Mouse (Mus musculus) midbrain, embryonic 12.5 days (tissue): ENCODE measurements at regions not wholly inside any gene's neighbourhood (a gene's known extent, or its start where the extent isn't known, plus 50 kb on each side); places are given as distances from the start of the nearest gene placed in this dataset.

Source experiments
- ATAC-seq: fragments of 200-750 bp; cut with Nextera tagmentation; 2 replicates; pipeline ENCODE4 v1.8.0; 2017; ENCODE audit warnings: low read depth, moderate TSS enrichment, moderate library complexity; ENCODE audit not compliant: low FRiP score
- H3K27ac ChIP-seq: fragments of 300-500 bp; sonication (generic); replicated peaks from 2 replicates; pipeline ENCODE4 v1.5.1; 2016; ENCODE audit warnings: mild to moderate bottlenecking
- H3K27me3 ChIP-seq: fragments of 300-500 bp; sonication (generic); 2 replicates; pipeline ENCODE4 v1.6.1; 2016; ENCODE audit warnings: mild to moderate bottlenecking
- H3K36me3 ChIP-seq: fragments of 300-500 bp; sonication (generic); 2 replicates; pipeline ENCODE4 v1.6.1; 2016
- H3K4me1 ChIP-seq: fragments of 300-500 bp; sonication (generic); 2 replicates; pipeline ENCODE4 v1.6.1; 2016
- H3K4me2 ChIP-seq: fragments of 300-500 bp; sonication (generic); replicated peaks from 2 replicates; pipeline ENCODE4 v1.6.1; 2016; ENCODE audit warnings: mild to moderate bottlenecking, moderate library complexity
- H3K4me3 ChIP-seq: fragments of 300-500 bp; sonication (generic); 2 replicates; pipeline ENCODE4 v1.5.1; 2016; ENCODE audit warnings: mild to moderate bottlenecking
- H3K9ac ChIP-seq: fragments of 300-500 bp; sonication (generic); replicated peaks from 2 replicates; pipeline ENCODE4 v1.6.1; 2016; ENCODE audit warnings: mild to moderate bottlenecking, moderate library complexity
- H3K9me3 ChIP-seq: fragments of 300-500 bp; sonication (generic); 2 replicates; pipeline ENCODE4 v1.6.1; 2016; ENCODE audit warnings: mild to moderate bottlenecking
- WGBS: fragments of 180-500 bp; shearing (Covaris S2); methylation state at CpG from one replicate; pipeline ENCODE4 v1.1.7; 2016; 5-methylcytosine and 5-hydroxymethylcytosine counted together

GRCm38 (mm10) chr16:87783561-87784304, 85.0 kb downstream of the Bach1 start:
- Histone ChIP-seq H3K36me3 (no peaks in the 10 kb centered on the region), H3K27ac (no peak overlapping the region), H3K9ac (no peak overlapping the region), H3K4me3 (no peak overlapping the region), H3K9me3 (no peaks in the 10 kb centered on the region), H3K4me1 (no peaks in the 10 kb centered on the region), H3K27me3 (no peaks in the 10 kb centered on the region), H3K4me2 (no peak overlapping the region)
- 63% methylated on average over 17 of the region's 17 CpGs for WGBS
- ATAC-seq: no peak

- Histone ChIP-seq H3K4me1 (no peaks in the 10 kb centered on the region), H3K27me3 (no peaks in the 10 kb centered on the region), H3K4me3 (no peak overlapping the region), H3K27ac (no peak overlapping the region), H3K9me3 (no peaks in the 10 kb centered on the region), H3K36me3 (no peaks in the 10 kb centered on the region), H3K4me2 (no peak overlapping the region), H3K9ac (no peak overlapping the region)
- ATAC-seq: peak; percentile 39; the same call in 1 of the 2 replicates
- 59% methylated on average over 13 of the region's 13 CpGs for WGBS
These were observed 85.8 kb downstream of the Bach1 start for GRCm38 (mm10) chr16:87784405-87784994.

DNA sequence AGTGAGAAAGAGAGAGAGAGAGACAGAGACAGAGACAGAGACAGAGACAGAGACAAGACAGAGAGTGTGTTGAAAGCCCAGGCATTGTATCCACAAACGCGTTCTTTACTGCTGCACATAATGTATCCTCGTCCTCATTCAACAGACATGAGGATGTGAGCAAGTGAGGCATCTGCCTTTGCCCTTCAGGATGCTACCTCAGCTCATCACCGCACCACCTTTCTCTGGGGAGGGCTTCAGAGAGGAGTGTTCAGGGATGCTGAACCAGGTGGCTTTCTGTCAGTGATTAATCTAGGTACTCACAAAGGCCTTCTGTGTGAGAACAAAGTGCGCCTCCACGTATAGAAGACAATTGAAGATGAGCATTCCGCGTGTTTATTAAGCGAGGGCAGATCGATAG, 90.8 kb downstream of the Bach1 start:
- no peak overlapping the region for H3K27ac ChIP-seq
- no peaks in the 10 kb centered on the region for H3K36me3 ChIP-seq
- H3K4me2 ChIP-seq: no peak overlapping the region
- no peak for ATAC-seq
- no peak overlapping the region for H3K9ac ChIP-seq
- no peaks in the 10 kb centered on the region for H3K9me3 ChIP-seq
- H3K27me3 ChIP-seq: no peaks in the 10 kb centered on the region
- no peaks in the 10 kb centered on the region for H3K4me1 ChIP-seq
- H3K4me3 ChIP-seq: no peak overlapping the region
- WGBS: 91% methylated on average over 10 of the region's 10 CpGs

GRCm38 (mm10) chr16:87789957-87790356, 91.2 kb downstream of the Bach1 start:
- Histone ChIP-seq H3K9me3 (no peaks in the 10 kb centered on the region), H3K4me3 (no peak overlapping the region), H3K27ac (no peak overlapping the region), H3K36me3 (no peaks in the 10 kb centered on the region), H3K4me1 (no peaks in the 10 kb centered on the region), H3K9ac (no peak overlapping the region), H3K27me3 (no peaks in the 10 kb centered on the region), H3K4me2 (no peak overlapping the region)
- ATAC-seq: no peak
- 87% methylated on average over 6 of the region's 6 CpGs for WGBS

GRCm38 (mm10) chr16:87796514-87797248, 97.9 kb downstream of the Bach1 start:
- no peak overlapping the region for H3K27ac ChIP-seq
- H3K36me3 ChIP-seq: no peaks in the 10 kb centered on the region
- WGBS: 2% methylated on average over 20 of the region's 20 CpGs
- no peak overlapping the region for H3K9ac ChIP-seq
- no peaks in the 10 kb centered on the region for H3K27me3 ChIP-seq
- no peaks in the 10 kb centered on the region for H3K9me3 ChIP-seq
- H3K4me3 ChIP-seq: peak overlapping the region; percentile 33
- peak overlapping the region; percentile 55 for H3K4me2 ChIP-seq
- peaks cover 12% of the 10 kb centered on the region; the same call in 1 of the 2 replicates for H3K4me1 ChIP-seq
- ATAC-seq: peak; percentile 92

- 91% methylated on average over 4 of the region's 4 CpGs for WGBS
- no peak for ATAC-seq
- Histone ChIP-seq H3K9me3 (no peaks in the 10 kb centered on the region), H3K9ac (no peak overlapping the region), H3K4me3 (no peak overlapping the region), H3K27ac (no peak overlapping the region), H3K4me1 (0 out of 2 replicates have a peak, but pooled peaks cover 4% of the 10 kb centered on the region), H3K36me3 (no peaks in the 10 kb centered on the region), H3K27me3 (no peaks in the 10 kb centered on the region), H3K4me2 (no peak overlapping the region)
These were observed 103.6 kb downstream of the Bach1 start for GRCm38 (mm10) chr16:87802317-87802716.

GRCm38 (mm10) chr16:87817590-87817989, 118.8 kb downstream of the Bach1 start:
- H3K4me3 ChIP-seq: no peak overlapping the region
- no peaks in the 10 kb centered on the region for H3K4me1 ChIP-seq
- H3K9me3 ChIP-seq: no peaks in the 10 kb centered on the region
- H3K4me2 ChIP-seq: no peak overlapping the region
- H3K27me3 ChIP-seq: no peaks in the 10 kb centered on the region
- H3K9ac ChIP-seq: no peak overlapping the region
- WGBS: 73% methylated on average over 8 of the region's 8 CpGs
- no peaks in the 10 kb centered on the region for H3K36me3 ChIP-seq
- no peak overlapping the region for H3K27ac ChIP-seq
- no peak for ATAC-seq

DNA sequence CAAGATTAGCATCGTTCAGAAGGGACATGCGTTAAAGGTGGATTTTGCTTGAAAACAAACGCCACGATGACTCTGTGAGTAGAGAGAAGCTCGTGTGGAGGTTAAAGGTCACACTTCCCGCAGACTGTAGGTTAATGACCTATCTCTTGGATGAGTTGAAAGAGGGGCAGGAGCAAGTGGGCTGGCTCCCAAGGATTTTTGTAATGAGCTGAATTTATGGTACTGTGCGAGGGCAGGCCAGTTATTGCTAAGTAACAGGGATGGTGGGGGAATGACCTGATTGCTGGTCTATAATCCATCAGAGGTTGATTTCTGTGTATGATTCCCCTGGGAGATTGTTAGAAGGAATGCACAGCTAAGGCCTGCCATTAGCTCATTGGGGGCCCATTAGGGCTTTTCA, 135.6 kb downstream of the Bach1 start:
- Histone ChIP-seq H3K9ac (no peak overlapping the region), H3K27me3 (no peaks in the 10 kb centered on the region), H3K36me3 (no peaks in the 10 kb centered on the region), H3K9me3 (no peaks in the 10 kb centered on the region), H3K4me1 (no peaks in the 10 kb centered on the region), H3K4me3 (no peak overlapping the region), H3K27ac (peak overlapping the region; percentile 49), H3K4me2 (no peak overlapping the region)
- 39% methylated on average over 7 of the region's 7 CpGs for WGBS
- peak; percentile 76 for ATAC-seq

- H3K27ac ChIP-seq: no peak overlapping the region
- WGBS: 19% methylated on average over 16 of the region's 16 CpGs
These were observed 142.3 kb downstream of the Bach1 start for GRCm38 (mm10) chr16:87840949-87841546.

More at GRCm38 (mm10) chr16:87840949-87841546, 142.3 kb downstream of the Bach1 start:
- no peaks in the 10 kb centered on the region; the same call in 1 of the 2 replicates for H3K27me3 ChIP-seq
- no peaks in the 10 kb centered on the region for H3K9me3 ChIP-seq
- ATAC-seq: peak; percentile 81
- no peak overlapping the region for H3K4me3 ChIP-seq
- no peak overlapping the region for H3K4me2 ChIP-seq
- no peaks in the 10 kb centered on the region for H3K4me1 ChIP-seq
- H3K9ac ChIP-seq: no peak overlapping the region
- no peaks in the 10 kb centered on the region for H3K36me3 ChIP-seq
